Mouse (Mus musculus) heart, postnatal 0 days (tissue): ENCODE measurements at regions not wholly inside any gene's neighbourhood (a gene's known extent, or its start where the extent isn't known, plus 50 kb on each side); places are given as distances from the start of the nearest gene placed in this dataset.

Experiments
- CTCF ChIP-seq: IDR thresholded peaks from 2 replicates; pipeline ENCODE4 v1.5.1; 2016; ENCODE audit warnings: antibody characterized with exemption, control low read depth, low read depth
- EP300 ChIP-seq: IDR thresholded peaks from 2 replicates; pipeline ENCODE4 v1.6.1; 2016; ENCODE audit warnings: antibody characterized with exemption, low read depth

- TF ChIP-seq EP300 (no peak), CTCF (no peak)
Measured at GRCm38 (mm10) chr15:71054251-71054852, 2780.0 kb upstream of the Gm6569 start.
